Mouse (Mus musculus) thymus, adult 2 months (tissue): Measurements from ENCODE around the gene Sgcd.

Experiments
- CTCF ChIP-seq: fragments of 200-500 bp; IDR thresholded peaks from 2 replicates; pipeline ENCODE4 v1.5.1; 2012; ENCODE audit warnings: mild to moderate bottlenecking, control low read depth, low read length, moderate library complexity, borderline replicate concordance; ENCODE audit not compliant: control insufficient read depth, poor library complexity, insufficient read depth; ENCODE audit errors: extremely low read depth
- POLR2A ChIP-seq: fragments of 200-500 bp; IDR thresholded peaks from 2 replicates; pipeline ENCODE4 v1.6.1; 2012; ENCODE audit warnings: mild to moderate bottlenecking, low read length, control low read depth, moderate library complexity; ENCODE audit not compliant: control insufficient read depth, poor library complexity, insufficient read depth; ENCODE audit errors: extremely low read depth

GRCm38 (mm10) chr11:47049756-47050155 lies 939.0 kb downstream of the Sgcd start:
- TF ChIP-seq CTCF (no peak), POLR2A (no peak)
